Mouse (Mus musculus): Measurements from ENCODE around the gene Wdr70.
A peak's percentile ranks its signal among the peaks of the same experiment; 100 is the strongest.

The Wdr70 gene

DNA sequence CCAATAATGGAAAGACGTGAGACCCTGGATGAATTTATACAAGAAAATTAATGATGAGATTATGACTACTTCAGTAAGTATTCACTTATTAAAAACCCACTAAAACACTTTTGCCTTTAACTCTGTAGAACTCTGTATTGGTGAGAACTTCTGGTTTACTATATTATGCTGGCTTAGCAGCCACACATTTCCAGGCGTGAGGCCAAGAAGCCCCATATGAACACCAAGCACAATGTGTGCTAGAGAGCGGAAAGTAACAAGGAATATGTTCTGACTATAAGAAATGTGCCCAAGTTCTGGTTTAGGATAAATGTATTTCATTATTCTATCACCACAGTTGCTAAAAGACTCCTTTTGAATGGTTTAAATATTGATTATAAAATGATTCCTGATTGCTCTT lies 68.4 kb downstream of the Wdr70 start:
- DNase-seq (ENCODE audit: low spot score in 2 of 2) = peak; percentile 84 to 86

- no peak for DNase-seq (ENCODE audit: low spot score in 2 of 2)
Measured at GRCm38 (mm10) chr15:8027503-8027902, 71.5 kb downstream of the Wdr70 start.

DNA sequence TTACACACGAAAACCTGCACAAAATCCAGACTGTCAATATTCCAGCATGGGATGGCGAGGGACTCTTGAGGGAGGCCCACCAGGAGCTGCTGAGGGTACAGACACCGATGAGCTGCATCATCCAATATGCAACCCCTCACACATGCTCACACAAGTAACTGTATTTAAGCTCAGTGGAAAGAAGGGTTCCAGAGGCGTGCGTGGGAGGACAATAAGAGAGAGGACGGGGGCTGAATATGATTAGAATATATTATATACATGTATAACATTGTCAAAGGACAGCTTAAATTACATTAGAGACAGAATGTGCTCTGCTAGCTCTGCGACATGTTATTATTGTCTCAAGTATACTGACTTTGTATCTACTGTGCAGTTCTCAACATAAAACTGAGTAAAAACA lies 87.6 kb downstream of the Wdr70 start:
- peak; percentile 56 to 61 for DNase-seq (ENCODE audit: low spot score in 2 of 2)

DNA sequence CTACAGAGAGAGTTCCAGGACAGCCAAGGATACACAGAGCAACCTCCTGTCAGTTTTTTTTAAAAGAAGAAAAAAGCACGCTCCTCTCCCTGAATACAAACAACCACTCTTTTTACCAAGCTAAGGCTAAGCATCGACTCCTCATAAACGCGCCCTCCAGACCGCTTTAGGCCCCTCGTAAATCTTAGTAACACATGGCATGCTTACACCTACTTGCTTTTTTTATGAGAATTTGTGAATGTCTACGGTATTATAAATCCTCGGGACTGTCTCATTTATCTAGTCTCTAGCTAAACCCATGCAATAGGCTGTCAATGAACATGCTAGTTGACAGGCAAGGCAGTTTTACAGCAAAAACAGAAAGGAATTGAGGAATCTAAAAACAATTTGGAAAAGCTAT lies 91.6 kb downstream of the Wdr70 start:
- DNase-seq (ENCODE audit: low spot score in 2 of 2) = no peak

DNA sequence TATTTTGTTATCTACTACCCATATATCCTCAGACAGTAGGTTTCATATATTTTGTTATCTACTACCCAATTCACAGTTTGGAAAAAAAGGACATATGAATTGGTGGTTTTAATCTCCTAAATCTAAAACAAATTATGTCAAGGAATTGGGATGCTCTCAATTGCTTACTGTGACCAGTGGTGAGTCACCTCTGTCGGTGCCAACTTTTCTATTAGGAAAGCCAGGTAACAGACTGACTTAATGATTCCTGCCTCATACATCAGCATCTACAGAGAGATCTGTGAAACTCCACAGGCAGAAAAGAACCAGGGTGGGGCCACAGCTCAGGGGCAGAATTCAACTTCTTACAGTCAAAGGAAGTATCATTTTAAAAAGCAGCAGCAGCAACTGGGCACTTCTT lies 93.0 kb downstream of the Wdr70 start:
- no peak for DNase-seq (ENCODE audit: low spot score in 2 of 2)

DNA sequence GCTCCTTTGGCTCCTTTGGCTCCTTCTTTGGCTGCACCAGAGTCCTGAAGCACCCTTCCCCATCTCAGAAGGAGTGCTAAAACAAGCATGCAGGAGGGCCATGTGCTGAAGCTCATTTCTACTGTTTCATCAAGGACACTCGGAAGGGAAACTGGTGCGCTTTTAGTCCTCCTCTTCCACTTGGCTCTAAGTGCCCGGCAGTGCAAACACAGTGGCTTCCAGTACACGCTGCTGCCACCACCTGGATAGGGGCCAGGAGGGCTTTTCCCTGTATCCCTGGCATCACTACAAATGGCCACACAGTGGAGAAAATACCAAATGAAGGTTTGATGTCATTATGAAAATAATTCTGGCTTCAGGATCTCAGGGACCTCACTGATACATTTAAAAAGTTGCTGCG lies 93.5 kb downstream of the Wdr70 start:
- peak; percentile 38 to 43 for DNase-seq (ENCODE audit: low spot score in 2 of 2)

DNA sequence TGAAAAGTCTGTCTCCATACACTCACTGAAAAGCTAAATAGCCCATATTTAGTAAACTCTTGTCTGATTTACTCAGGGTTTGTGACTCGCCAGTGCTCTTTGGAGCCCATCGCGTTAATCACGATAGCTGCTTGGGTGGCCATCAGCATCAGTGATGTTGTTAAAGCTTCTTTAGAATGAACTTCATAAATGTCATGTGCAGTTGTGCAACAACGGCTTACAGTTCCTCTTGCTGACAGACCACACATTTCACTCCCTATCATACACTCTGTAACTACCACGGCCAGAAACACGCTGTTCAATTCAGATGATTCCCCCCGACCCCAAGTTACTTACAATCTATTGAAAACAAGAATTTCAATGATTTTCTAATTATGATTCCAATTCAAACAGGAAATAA lies 95.2 kb downstream of the Wdr70 start:
- DNase-seq (ENCODE audit: low spot score in 2 of 2) = no peak

DNA sequence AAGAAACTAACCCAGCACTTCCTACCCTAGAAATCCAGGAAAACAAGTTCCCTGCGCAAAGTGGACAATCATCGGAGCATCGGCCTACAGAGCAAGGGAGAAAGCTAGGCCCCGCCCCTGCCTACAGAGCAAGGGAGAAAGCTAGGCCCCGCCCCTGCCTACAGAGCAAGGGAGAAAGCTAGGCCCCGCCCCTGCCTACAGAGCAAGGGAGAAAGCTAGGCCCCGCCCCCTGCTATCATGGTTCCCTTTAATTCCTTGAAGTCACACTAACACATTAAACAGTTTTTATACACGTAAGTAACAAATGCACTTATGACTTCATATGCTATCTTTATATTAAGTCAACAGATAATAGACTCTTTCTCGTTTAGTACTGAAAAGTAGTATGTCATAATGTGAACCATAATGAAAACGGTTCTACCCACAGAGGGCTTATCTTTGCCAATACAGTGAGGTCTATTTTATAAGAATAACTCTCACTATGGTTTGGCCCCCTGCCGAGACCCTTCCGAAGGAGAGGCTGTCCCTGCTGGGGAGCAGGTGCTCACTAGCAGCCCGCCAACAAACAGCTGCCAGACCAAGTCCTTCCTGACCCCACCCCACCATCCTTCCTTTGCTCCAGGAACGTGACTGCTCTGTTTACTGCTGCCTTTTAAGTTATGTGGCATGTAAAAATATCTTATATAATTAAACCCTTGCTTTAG lies 100.0 kb downstream of the Wdr70 start:
- no peak for DNase-seq (ENCODE audit: low spot score in 2 of 2)

GRCm38 (mm10) chr15:7998095-7998494 lies 100.9 kb downstream of the Wdr70 start:
- no peak for DNase-seq (ENCODE audit: low spot score in 2 of 2)

DNA sequence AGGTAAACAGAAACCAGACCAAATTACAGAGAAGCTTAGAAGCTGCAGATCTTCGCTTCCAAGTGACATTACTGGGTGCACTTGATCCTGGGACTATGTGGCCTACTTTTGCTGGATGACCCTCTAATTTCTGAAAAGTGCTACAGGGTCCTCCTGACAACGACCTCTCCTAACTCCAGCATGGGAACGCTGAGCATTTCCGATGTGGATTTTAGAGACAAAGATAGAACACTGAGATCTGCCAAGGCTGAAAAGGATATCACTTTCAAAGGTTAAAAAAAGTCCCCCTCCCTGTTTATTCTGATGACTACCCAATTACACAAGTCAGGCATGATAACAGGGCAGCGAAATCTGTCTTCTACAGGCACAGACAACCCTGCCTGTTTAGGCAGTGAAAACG lies 105.3 kb downstream of the Wdr70 start:
- DNase-seq (ENCODE audit: low spot score in 2 of 2) = no peak

GRCm38 (mm10) chr15:7990101-7990500 lies 108.9 kb downstream of the Wdr70 start:
- DNase-seq (ENCODE audit: low spot score in 2 of 2) = no peak

- no peak for DNase-seq (ENCODE audit: low spot score in 2 of 2)
Measured at GRCm38 (mm10) chr15:7987374-7987773, 111.6 kb downstream of the Wdr70 start.

GRCm38 (mm10) chr15:7986274-7986673 lies 112.7 kb downstream of the Wdr70 start:
- no peak for DNase-seq (ENCODE audit: low spot score in 2 of 2)

GRCm38 (mm10) chr15:7978640-7979039 lies 120.4 kb downstream of the Wdr70 start:
- DNase-seq (ENCODE audit: low spot score in 2 of 2) = no peak

DNA sequence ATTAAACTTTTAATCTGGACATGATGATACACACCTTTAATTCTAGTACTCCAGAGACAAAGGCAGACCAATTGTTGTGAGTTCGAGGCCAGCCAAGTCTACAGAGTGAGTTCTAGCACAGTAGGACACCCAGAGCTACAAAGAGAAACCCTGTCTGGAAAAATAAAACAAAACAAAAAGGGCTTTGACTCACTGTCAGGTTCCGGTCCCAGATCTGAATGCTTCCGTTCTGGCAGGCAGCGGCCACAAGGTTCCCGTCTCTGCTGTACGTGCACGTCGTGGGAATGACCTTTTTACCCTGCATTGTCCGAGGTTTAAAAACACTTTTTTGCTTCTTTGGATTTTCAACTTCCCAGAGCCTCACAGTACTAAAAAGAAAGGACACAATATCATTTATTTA lies 122.2 kb downstream of the Wdr70 start:
- DNase-seq (ENCODE audit: low spot score in 2 of 2) = no peak

DNA sequence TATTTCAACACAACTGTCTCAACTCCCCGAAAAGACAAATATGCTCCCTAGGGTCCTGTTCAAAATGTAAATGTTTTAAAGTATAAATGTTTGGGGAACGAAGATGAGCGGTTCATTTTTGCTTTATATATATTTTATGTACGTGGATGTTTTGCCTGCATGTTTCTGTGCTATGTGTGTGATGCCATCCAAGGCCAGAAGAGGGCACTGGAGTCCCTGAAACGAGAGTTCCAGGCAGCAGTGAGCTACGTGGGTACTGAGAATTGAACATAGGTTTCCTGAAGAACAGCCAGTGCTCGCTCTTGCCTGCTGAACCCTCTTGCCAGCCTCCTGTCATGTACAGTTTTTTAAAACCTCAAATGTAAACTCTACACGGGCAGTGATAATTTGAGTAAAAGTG lies 124.6 kb downstream of the Wdr70 start:
- DNase-seq (ENCODE audit: low spot score in 2 of 2) = no peak

DNA sequence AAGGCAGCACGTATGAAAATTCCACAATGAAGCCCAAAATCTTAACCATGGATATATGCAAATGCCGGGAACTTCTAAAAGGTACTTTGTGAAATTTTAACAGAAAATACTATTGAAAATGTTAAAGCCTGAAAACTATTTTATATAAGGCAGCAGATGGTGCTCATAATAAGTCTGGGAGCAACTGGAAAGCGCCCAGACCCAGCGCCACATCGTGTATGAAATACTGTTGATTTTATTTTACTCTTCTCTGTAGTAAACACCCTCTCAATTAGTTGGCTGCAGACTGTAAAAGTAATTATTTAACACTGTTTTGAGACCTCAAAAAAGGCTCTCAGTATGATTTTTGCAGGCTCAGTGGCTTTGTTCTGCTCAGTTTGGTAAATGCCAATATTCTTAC lies 126.5 kb downstream of the Wdr70 start:
- no peak for DNase-seq (ENCODE audit: low spot score in 2 of 2)

GRCm38 (mm10) chr15:7962786-7963185 lies 136.2 kb downstream of the Wdr70 start:
- no peak for DNase-seq (ENCODE audit: low spot score in 2 of 2)

DNA sequence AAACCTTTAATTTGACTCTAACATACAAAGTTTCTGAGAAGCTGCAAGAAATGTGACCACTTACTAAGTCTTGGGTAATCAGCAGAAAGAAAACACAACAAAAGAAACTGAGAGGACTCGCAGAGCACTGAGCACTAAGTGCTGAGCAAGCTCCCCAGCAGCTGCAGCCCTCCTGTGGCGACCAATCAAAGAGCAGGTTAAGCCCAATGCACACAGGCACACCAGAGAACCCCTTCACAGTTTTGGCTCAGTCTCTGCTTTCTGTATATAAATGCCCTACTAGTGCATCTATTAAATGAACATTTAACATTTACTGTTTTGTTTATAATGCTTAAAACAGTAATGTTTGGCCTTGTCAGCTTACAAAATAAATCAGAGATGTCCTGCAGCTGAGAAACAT lies 137.5 kb downstream of the Wdr70 start:
- no peak for DNase-seq (ENCODE audit: low spot score in 2 of 2)

- DNase-seq (ENCODE audit: low spot score in 2 of 2) = no peak
Measured at GRCm38 (mm10) chr15:7956899-7957298, 142.1 kb downstream of the Wdr70 start.

- no peak for DNase-seq (ENCODE audit: low spot score in 2 of 2)
Measured at GRCm38 (mm10) chr15:7950561-7950960, 148.4 kb downstream of the Wdr70 start.

DNA sequence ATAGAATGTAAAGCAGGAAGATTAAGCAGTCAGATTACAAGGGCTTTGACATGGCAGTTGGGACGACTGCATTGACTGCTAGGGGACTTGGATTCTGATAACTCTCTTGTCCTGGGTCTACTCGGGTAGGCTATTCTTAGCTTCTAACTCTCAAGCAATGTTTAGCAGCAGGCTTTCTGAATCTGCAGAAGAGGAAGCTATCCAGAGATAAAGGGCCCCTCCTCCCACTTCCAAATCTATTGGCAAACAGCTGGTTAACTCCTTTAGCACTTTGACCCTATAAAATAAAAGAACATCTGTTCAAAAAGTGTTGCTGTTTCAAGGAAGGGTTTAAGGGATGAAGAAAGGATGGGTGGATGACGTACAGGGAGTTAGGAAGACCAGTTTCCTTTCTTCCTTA lies 157.3 kb downstream of the Wdr70 start:
- DNase-seq (ENCODE audit: low spot score in 2 of 2) = no peak

GRCm38 (mm10) chr15:7935571-7936165 lies 163.3 kb downstream of the Wdr70 start:
- peak in 1 of 2 experiments; percentile 19 for DNase-seq (ENCODE audit: low spot score in 2 of 2)

- DNase-seq (ENCODE audit: low spot score in 2 of 2) = no peak
Measured at GRCm38 (mm10) chr15:7934580-7934979, 164.4 kb downstream of the Wdr70 start.

All from right cerebral cortex, postnatal 10 days (tissue).